18 mouse cellular contexts compared by ENCODE assay signal in genomic region chr11:82820788-82821456, GRCm38 (mm10). TPM values are rescaled to one million over a fixed set of nuclear protein-coding genes. Genes with fewer than 3 reads are reported as not detected.
A peak's percentile ranks its signal among the peaks of the same experiment; 100 is the strongest.
DNase-seq lines count a peak whose midpoint lies in the region; ATAC-seq and TF ChIP-seq lines count a peak whose summit lies in the region.
"Had no signal": no experiment of that assay in that cellular context is flagged by ENCODE, and none has a peak within 500 bp of the region (broad histone marks: within the 10 kb centered on the region; RNA-seq: fewer than 3 reads in every experiment).

No protein-coding gene starts in this region.

- H3K27ac ChIP-seq in intestine, embryonic 16.5 days (ENCODE audit: low read length) = no peak overlapping the region
- H3K27ac ChIP-seq in liver, postnatal 0 days (ENCODE audit: low read depth) = peak overlapping the region; percentile 70
- H3K27ac ChIP-seq: embryonic facial prominence, embryonic 15.5 days; limb, embryonic 15.5 days; neural tube, embryonic 15.5 days had no signal

- H3K9ac ChIP-seq in intestine, embryonic 16.5 days (ENCODE audit: low read depth, low read length) = no peak overlapping the region
- H3K9ac ChIP-seq in liver, postnatal 0 days (replicated peaks) = no peak overlapping the region
- H3K9ac ChIP-seq: embryonic facial prominence, embryonic 15.5 days; forebrain, postnatal 0 days; limb, embryonic 15.5 days; neural tube, embryonic 15.5 days had no signal

- no peaks in the 10 kb centered on the region for H3K36me3 ChIP-seq in intestine, embryonic 16.5 days (ENCODE audit: control insufficient read depth, insufficient read depth, low read length)
- peaks cover 18% of the 10 kb centered on the region for H3K36me3 ChIP-seq in liver, postnatal 0 days (replicated peaks; ENCODE audit: insufficient read depth, low read length)
- H3K36me3 ChIP-seq: embryonic facial prominence, embryonic 15.5 days; neural tube, embryonic 15.5 days had no signal

- H3K27me3 ChIP-seq in intestine, embryonic 16.5 days (replicated peaks; ENCODE audit: control insufficient read depth, insufficient read depth, low read length) = no peaks in the 10 kb centered on the region
- no peaks in the 10 kb centered on the region for H3K27me3 ChIP-seq in liver, postnatal 0 days (ENCODE audit: insufficient read depth, low read length)
- H3K27me3 ChIP-seq: embryonic facial prominence, embryonic 15.5 days; limb, embryonic 15.5 days; megakaryocyte, embryonic 14.5 days; neural tube, embryonic 15.5 days had no signal

- DNase-seq in kidney, adult 9 months = peak; percentile 45
- DNase-seq in kidney, postnatal 4 days = no peak
- peak; percentile 31 for DNase-seq in large intestine, adult 2 months (ENCODE audit: low read depth, low spot score)
- no peak for DNase-seq in liver, postnatal 0 days
- no peak for DNase-seq in layer of hippocampus, adult 9-11 months
- DNase-seq in right cerebral cortex, adult 18-20 months = no peak
- DNase-seq: cerebellum, adult 18-20 months; cerebellum, postnatal 36 days; forebrain, postnatal 0 days; gastrocnemius, postnatal 36 days; right cerebral cortex, postnatal 25 days; thymus, postnatal 14 days had no signal

- no peak overlapping the region for H3K4me3 ChIP-seq in intestine, embryonic 16.5 days (ENCODE audit: low read length)
- H3K4me3 ChIP-seq in liver, postnatal 0 days (ENCODE audit: low read depth, low read length) = no peak overlapping the region
- H3K4me3 ChIP-seq: embryonic facial prominence, embryonic 15.5 days; limb, embryonic 15.5 days; megakaryocyte, embryonic 14.5 days; neural tube, embryonic 15.5 days had no signal

- H3K9me3 ChIP-seq in intestine, embryonic 16.5 days (ENCODE audit: control insufficient read depth, low read length) = no peaks in the 10 kb centered on the region
- H3K9me3 ChIP-seq in liver, postnatal 0 days (ENCODE audit: low read length) = no peaks in the 10 kb centered on the region
- H3K9me3 ChIP-seq: embryonic facial prominence, embryonic 15.5 days; limb, embryonic 15.5 days; megakaryocyte, embryonic 14.5 days; neural tube, embryonic 15.5 days had no signal

- H3K4me2 ChIP-seq in intestine, embryonic 16.5 days (ENCODE audit: low read depth, low read length) = no peak overlapping the region
- H3K4me2 ChIP-seq in liver, postnatal 0 days (ENCODE audit: low read depth, low read length) = no peak overlapping the region
- H3K4me2 ChIP-seq: embryonic facial prominence, embryonic 15.5 days; limb, embryonic 15.5 days; neural tube, embryonic 15.5 days had no signal

- TF ChIP-seq EP300 in liver, postnatal 0 days (IDR thresholded peaks at IDR 0.05; ENCODE audit: low read depth) = no peak

- H3K4me1 ChIP-seq in intestine, embryonic 16.5 days (ENCODE audit: control insufficient read depth, insufficient read depth, low read length) = no peaks in the 10 kb centered on the region
- peaks cover 19% of the 10 kb centered on the region for H3K4me1 ChIP-seq in liver, postnatal 0 days (ENCODE audit: insufficient read depth)
- H3K4me1 ChIP-seq: limb, embryonic 15.5 days; neural tube, embryonic 15.5 days had no signal

- TF ChIP-seq CTCF in liver, postnatal 0 days (IDR thresholded peaks at IDR 0.05; ENCODE audit: low read depth) = no peak

- WGBS in intestine, embryonic 16.5 days = 61% methylated on average over 13 of the region's 13 CpGs
- 52% methylated on average over 13 of the region's 13 CpGs for WGBS in large intestine, adult 2 months
- 63% methylated on average over 13 of the region's 13 CpGs for WGBS in liver, postnatal 0 days (ENCODE audit: insufficient replicate concordance)

- ATAC-seq in intestine, embryonic 16.5 days = peak; percentile 74
- peak; percentile 77 for ATAC-seq in liver, postnatal 0 days
- ATAC-seq: forebrain, postnatal 0 days; midbrain, embryonic 16.5 days had no signal

RNA-seq across cellular contexts. Expression of gene Lig3, which starts 40.0 kb away (rescaled TPM):
- polyA plus RNA-seq in intestine, embryonic 16.5 days (2015; fragmentation: Nextera tagmentation; extraction: Ambion mirVana) = 17.3 and 18.0 TPM in 2 replicates
- polyA plus RNA-seq in large intestine, adult 2 months (2012; rRNA removed) = 8.3 and 13.8 TPM in 2 replicates
- polyA plus RNA-seq in liver, postnatal 0 days (2015; fragmentation: Nextera tagmentation; extraction: Ambion mirVana) = 4.8 TPM in 2 replicates

RNA-seq across cellular contexts. Expression of gene Rffl, which starts 50.1 kb away (rescaled TPM):
- 13.1 and 13.6 TPM in 2 replicates for polyA plus RNA-seq in intestine, embryonic 16.5 days (2015; fragmentation: Nextera tagmentation; extraction: Ambion mirVana)
- 9.4 and 11.7 TPM in 2 replicates for polyA plus RNA-seq in large intestine, adult 2 months (2012; rRNA removed)
- 10.1 and 11.3 TPM in 2 replicates for polyA plus RNA-seq in liver, postnatal 0 days (2015; fragmentation: Nextera tagmentation; extraction: Ambion mirVana)

RNA-seq across cellular contexts. Expression of gene Zfp830, which starts 56.8 kb away (rescaled TPM):
- 32.0 and 35.6 TPM in 2 replicates for polyA plus RNA-seq in intestine, embryonic 16.5 days (2015; fragmentation: Nextera tagmentation; extraction: Ambion mirVana)
- 3.8 and 5.2 TPM in 2 replicates for polyA plus RNA-seq in large intestine, adult 2 months (2012; rRNA removed)
- 11.8 and 11.9 TPM in 2 replicates for polyA plus RNA-seq in liver, postnatal 0 days (2015; fragmentation: Nextera tagmentation; extraction: Ambion mirVana)

RNA-seq across cellular contexts. Expression of gene Cct6b, which starts 56.8 kb away (rescaled TPM):
- polyA plus RNA-seq in intestine, embryonic 16.5 days (2015; fragmentation: Nextera tagmentation; extraction: Ambion mirVana) = 0.34 and 0.49 TPM in 2 replicates
- 0.06 TPM in 1 of 2 replicates, not detected in the other for polyA plus RNA-seq in large intestine, adult 2 months (2012; rRNA removed)
- 0.28 and 0.32 TPM in 2 replicates for polyA plus RNA-seq in liver, postnatal 0 days (2015; fragmentation: Nextera tagmentation; extraction: Ambion mirVana)

Comparison
In these comparisons a context has a peak if more than half of its experiments do, and no peak if none do; other contexts are left out.
1. DNase-seq: peak in kidney, adult 9 months (single experiment) and large intestine, adult 2 months (single experiment); none in kidney, postnatal 4 days (0 of 2), liver, postnatal 0 days (single experiment), layer of hippocampus, adult 9-11 months (single experiment) and right cerebral cortex, adult 18-20 months (single experiment).